Mouse (Mus musculus): Measurements from ENCODE around the gene Gsg1l.

DNA sequence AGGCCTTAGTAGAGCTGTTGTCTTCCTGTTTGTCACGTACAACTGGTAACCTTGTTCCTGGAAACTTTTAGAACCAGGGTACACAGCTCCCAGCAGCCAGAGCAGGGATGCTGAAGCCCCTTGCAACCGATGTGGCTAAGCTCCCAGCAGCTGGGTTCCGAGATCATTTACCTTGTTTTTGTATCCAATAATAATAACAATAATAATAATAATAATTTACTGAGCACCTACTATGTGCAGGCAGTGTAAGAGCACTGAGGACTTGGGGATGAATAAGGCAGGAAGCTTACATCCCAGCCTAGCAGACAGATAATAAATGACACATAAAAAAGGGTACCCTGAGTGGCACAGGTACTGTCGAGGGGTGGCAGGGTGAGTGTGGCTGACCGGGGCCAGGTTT is 42.4 kb downstream of the Gsg1l start:
- TF ChIP-seq CTCF (IDR thresholded peaks at IDR 0.05; ENCODE audit: extremely low read depth, insufficient read length, insufficient replicate concordance, low read depth, low read length) (no peak), POLR2A (IDR thresholded peaks at IDR 0.05; ENCODE audit: low read depth, low read length) (no peak)

All from small intestine, adult 2 months (tissue).